Mouse (Mus musculus): ENCODE results near the gene Hmga1b. TPM values are rescaled to one million over a fixed set of nuclear protein-coding genes. Genes with fewer than 3 reads are reported as not detected.
A peak's percentile ranks its signal among the peaks of the same experiment; 100 is the strongest.

The Hmga1b gene
- total and polyA plus RNA-seq, 3 experiments, result 190 to 633 TPM; not detected in 1

DNA sequence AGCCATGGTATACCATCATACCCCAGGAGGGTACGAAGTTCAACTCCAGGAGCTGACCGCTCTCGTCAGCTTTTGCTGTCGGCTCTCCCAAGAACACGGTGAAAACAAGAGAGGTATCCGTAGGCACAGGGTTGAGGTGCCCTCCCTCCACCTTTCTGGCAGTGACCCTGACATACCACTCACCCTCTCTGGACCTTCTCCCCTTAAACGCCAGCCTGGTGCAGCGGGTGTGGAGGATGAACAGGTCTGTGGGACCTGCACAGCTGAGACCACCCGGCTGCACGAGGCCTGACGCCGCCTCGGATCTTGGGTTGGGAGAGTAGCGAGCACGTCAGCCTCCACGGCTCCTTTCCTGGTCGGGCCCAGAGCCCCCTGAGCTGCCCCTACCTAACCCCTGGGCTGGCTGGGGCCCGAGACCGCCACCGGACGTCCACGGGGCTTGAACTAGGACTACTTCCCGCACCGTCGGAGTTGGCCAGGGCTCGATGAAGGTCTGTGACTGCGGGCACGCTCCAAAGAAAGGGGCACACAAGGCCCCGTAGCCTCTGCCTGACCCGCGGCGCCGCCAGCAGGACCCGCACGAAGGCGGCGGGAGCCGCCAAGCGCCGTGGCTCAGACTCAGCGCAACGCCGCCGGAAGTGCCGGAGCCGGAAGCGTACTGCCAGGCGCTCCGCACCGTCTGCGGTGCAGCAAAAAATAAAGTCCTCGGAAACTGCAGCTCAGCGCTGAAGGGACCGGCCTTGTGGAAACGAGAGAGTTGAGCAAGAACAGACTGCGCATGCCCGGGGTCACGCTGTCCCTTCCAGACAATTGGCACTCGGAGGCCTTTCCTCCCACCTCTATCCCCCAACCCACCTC is 33.4 kb downstream of the Hmga1b start, which contains the start of gene Dus1l (continued):
- 0 out of 2 replicates have a peak, but pooled peaks have one; percentile 53 for TF ChIP-seq UBTF (IDR thresholded peaks at IDR 0.05; ENCODE audit: borderline replicate concordance, insufficient read depth, low read depth, low read length)
- no peak for TF ChIP-seq MEF2A (IDR thresholded peaks at IDR 0.05; ENCODE audit: extremely low read depth, insufficient replicate concordance, low read depth, low read length, poor library complexity, severe bottlenecking)
- TF ChIP-seq MAZ (IDR thresholded peaks at IDR 0.05; ENCODE audit: low read depth, low read length), result peak; percentile 74; the same call in 1 of the 2 replicates

GRCm38 (mm10) chr11:120796614-120796946 is 34.0 kb downstream of the Hmga1b start:
- Histone ChIP-seq H3K27me3 (ENCODE audit: control insufficient read depth in 1 of 2, insufficient read depth in 2 of 2, low read length in 2 of 2) (no peaks in the 10 kb centered on the region), H3K9ac (ENCODE audit: control insufficient read depth, low read depth, low read length, poor library complexity, severe bottlenecking) (peak overlapping the region; percentile 83), H3K4me1 (ENCODE audit: control insufficient read depth in 1 of 2, insufficient read depth in 2 of 2, low read length in 2 of 2) (peaks cover 8 to 19% of the 10 kb centered on the region in 2 experiments), H3K36me3 (ENCODE audit: control insufficient read depth in 1 of 2, insufficient read depth in 2 of 2, low read length in 2 of 2) (peaks cover 0 to 17% of the 10 kb centered on the region in 2 experiments; a peak in 3 of 4 replicates), H3K4me3 (ENCODE audit: control insufficient read depth in 1 of 2, insufficient read depth in 1 of 2, low read depth in 2 of 2, low read length in 2 of 2) (peak overlapping the region; percentile 38 to 87), H3K9me3 (replicated peaks; ENCODE audit: insufficient read depth, low read length) (no peaks in the 10 kb centered on the region), H3K27ac (ENCODE audit: control insufficient read depth, low read depth, low read length) (peak overlapping the region; percentile 96), H3K79me2 (ENCODE audit: control insufficient read depth, insufficient read depth, low read length, poor library complexity) (peaks cover 20% of the 10 kb centered on the region)
- peak; percentile 85; the same call in 1 of the 2 replicates for TF ChIP-seq MEF2A (IDR thresholded peaks at IDR 0.05; ENCODE audit: extremely low read depth, insufficient replicate concordance, low read depth, low read length, poor library complexity, severe bottlenecking)
- TF ChIP-seq SMC3 (IDR thresholded peaks at IDR 0.05; ENCODE audit: low read depth, low read length), result peak; percentile 30
- TF ChIP-seq MYC (IDR thresholded peaks at IDR 0.05; ENCODE audit: low read depth, low read length), result 0 out of 2 replicates have a peak, but pooled peaks have one; percentile 5
- peak; percentile 64 for TF ChIP-seq MXI1 (IDR thresholded peaks at IDR 0.05; ENCODE audit: low read depth, low read length)
- peak; percentile 99 for TF ChIP-seq TBP (IDR thresholded peaks at IDR 0.05; ENCODE audit: low read depth, low read length)
- TF ChIP-seq ZNF384 (IDR thresholded peaks at IDR 0.05; ENCODE audit: low read depth, low read length), result no peak
- TF ChIP-seq EP300 (IDR thresholded peaks at IDR 0.05; ENCODE audit: low read depth in 1 of 2, low read length in 2 of 2), result no peak; a peak in 2 of 4 replicates
- TF ChIP-seq ZC3H11A (IDR thresholded peaks at IDR 0.05; ENCODE audit: low read depth, low read length), result no peak
- TF ChIP-seq ETS1 (IDR thresholded peaks at IDR 0.05; ENCODE audit: low read depth, low read length), result 0 out of 2 replicates have a peak, but pooled peaks have one; percentile 35
- TF ChIP-seq UBTF (IDR thresholded peaks at IDR 0.05; ENCODE audit: borderline replicate concordance, insufficient read depth, low read depth, low read length), result no peak
- TF ChIP-seq E2F4 (IDR thresholded peaks at IDR 0.05; ENCODE audit: borderline replicate concordance, low read depth, low read length), result no peak
- no peak for TF ChIP-seq MYB (IDR thresholded peaks at IDR 0.05; ENCODE audit: low read depth, low read length)
- TF ChIP-seq CTCF (IDR thresholded peaks at IDR 0.05 in 2 of 3, conservative IDR thresholded peaks at IDR 0.05 in 1 of 3; ENCODE audit: control insufficient read depth in 1 of 3, insufficient read depth in 1 of 3, low read depth in 2 of 3, low read length in 3 of 3, poor library complexity in 1 of 3, severe bottlenecking in 1 of 3), result no peak
- no peak for TF ChIP-seq USF1 (IDR thresholded peaks at IDR 0.05; ENCODE audit: low read depth, low read length)
- no peak for TF ChIP-seq ELF1 (IDR thresholded peaks at IDR 0.05; ENCODE audit: low read depth, low read length)
- no peak for TF ChIP-seq ZMIZ1 (IDR thresholded peaks at IDR 0.05; ENCODE audit: low read depth, low read length)
- TF ChIP-seq BHLHE40 (IDR thresholded peaks at IDR 0.05; ENCODE audit: borderline replicate concordance, low read depth, low read length), result no peak
- DNase-seq (ENCODE audit: low read depth, low spot score), result no peak

All from MEL (cell line).